Mouse (Mus musculus): ENCODE data around the gene Mmp15. TPM values are rescaled to one million over a fixed set of nuclear protein-coding genes. Genes with fewer than 3 reads are reported as not detected.

Mmp15 gene
- polyA plus RNA-seq, 1 experiment = 45.1 TPM

DNA sequence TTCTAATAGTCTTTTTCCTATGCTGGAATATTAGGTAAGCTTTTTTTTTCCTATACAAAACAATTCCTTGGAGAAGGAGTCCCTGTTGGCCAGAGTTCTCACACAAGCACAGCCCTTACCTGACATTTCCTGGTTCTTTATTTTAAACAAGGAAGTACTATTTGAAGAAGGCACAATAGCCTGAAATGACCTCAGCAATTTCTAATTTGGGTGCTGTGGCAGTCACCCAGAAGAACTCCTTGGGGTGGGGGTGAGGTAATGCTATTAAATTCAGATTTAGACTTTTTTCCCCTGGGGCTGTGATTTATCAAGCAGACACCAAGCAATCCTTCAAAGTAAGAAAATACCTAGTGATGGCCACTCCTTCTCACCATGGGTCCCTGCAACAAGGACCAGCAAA, 28.9 kb downstream of the Mmp15 start:
- Histone ChIP-seq H3K27me3 (ENCODE audit: control insufficient read depth, insufficient read depth, insufficient read length) (no peaks in the 10 kb centered on the region), H3K79me2 (ENCODE audit: control insufficient read depth, insufficient read depth) (no peaks in the 10 kb centered on the region), H3K4me3 (no peak overlapping the region), H3ac (ENCODE audit: control insufficient read depth, insufficient read length) (no peak overlapping the region), H3K36me3 (ENCODE audit: control insufficient read depth, insufficient read depth) (no peaks in the 10 kb centered on the region), H3K4me2 (ENCODE audit: low read depth) (no peak overlapping the region)
- TF ChIP-seq MYOG (IDR thresholded peaks at IDR 0.05; ENCODE audit: control insufficient read depth in 1 of 3, insufficient read depth in 1 of 3, insufficient read length in 2 of 3, low read depth in 2 of 3) = no peak
- TF ChIP-seq TCF12 (IDR thresholded peaks at IDR 0.05; ENCODE audit: insufficient read depth, poor library complexity, severe bottlenecking) = no peak
- TF ChIP-seq MYOD1 (IDR thresholded peaks at IDR 0.05; ENCODE audit: control insufficient read depth in 1 of 3, insufficient read length in 2 of 3, low read depth in 2 of 3) = no peak
- TF ChIP-seq SRF (IDR thresholded peaks at IDR 0.05; ENCODE audit: control insufficient read depth, insufficient read length, low read depth) = no peak
- TF ChIP-seq POLR2AphosphoS2 (IDR thresholded peaks at IDR 0.05; ENCODE audit: insufficient read length, low read depth) = no peak
- no peak for TF ChIP-seq E2F4 (IDR thresholded peaks at IDR 0.05; ENCODE audit: insufficient read depth)
- TF ChIP-seq USF1 (IDR thresholded peaks at IDR 0.05; ENCODE audit: low read depth) = no peak
- no peak for TF ChIP-seq POLR2A (IDR thresholded peaks at IDR 0.05; ENCODE audit: insufficient read length, low read depth)

DNA sequence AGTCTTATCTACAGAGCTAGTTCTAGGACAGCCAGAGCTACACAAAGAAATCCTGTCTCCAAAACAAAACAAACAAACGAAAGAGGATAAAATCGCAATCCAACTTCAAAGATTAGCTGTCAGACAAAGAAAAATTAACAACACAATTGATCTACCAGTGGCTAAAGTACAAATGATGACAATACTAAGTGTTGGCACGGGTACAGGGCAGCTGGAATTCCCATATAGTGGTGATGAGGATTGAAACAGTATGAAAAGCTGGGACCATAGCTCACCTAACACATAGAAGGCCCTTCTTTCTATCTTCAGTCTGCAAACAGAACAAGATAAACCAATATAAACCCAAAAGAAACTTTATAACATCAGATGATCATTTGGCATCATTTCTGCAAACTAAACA, 29.5 kb downstream of the Mmp15 start:
- no peak overlapping the region for H3K4me2 ChIP-seq (ENCODE audit: low read depth)
- H3K4me3 ChIP-seq = no peak overlapping the region
- TF ChIP-seq E2F4 (IDR thresholded peaks at IDR 0.05; ENCODE audit: insufficient read depth) (no peak), REST (IDR thresholded peaks at IDR 0.05; ENCODE audit: insufficient read depth, insufficient read length) (no peak), SRF (IDR thresholded peaks at IDR 0.05; ENCODE audit: control insufficient read depth, insufficient read length, low read depth) (no peak), MAX (IDR thresholded peaks at IDR 0.05; ENCODE audit: low read depth) (no peak), CEBPB (IDR thresholded peaks at IDR 0.05; ENCODE audit: insufficient read depth, poor library complexity, severe bottlenecking) (no peak), POLR2AphosphoS2 (IDR thresholded peaks at IDR 0.05; ENCODE audit: insufficient read length, low read depth) (no peak), POLR2A (IDR thresholded peaks at IDR 0.05; ENCODE audit: insufficient read length, low read depth) (no peak), TCF12 (IDR thresholded peaks at IDR 0.05; ENCODE audit: insufficient read depth, poor library complexity, severe bottlenecking) (no peak), MYOG (IDR thresholded peaks at IDR 0.05; ENCODE audit: control insufficient read depth in 1 of 3, insufficient read depth in 1 of 3, insufficient read length in 2 of 3, low read depth in 2 of 3) (no peak), MYOD1 (IDR thresholded peaks at IDR 0.05; ENCODE audit: control insufficient read depth in 1 of 3, insufficient read length in 2 of 3, low read depth in 2 of 3) (no peak), USF1 (IDR thresholded peaks at IDR 0.05; ENCODE audit: low read depth) (no peak), TCF3 (IDR thresholded peaks at IDR 0.05; ENCODE audit: insufficient read length, low read depth) (no peak)
- H3K36me3 ChIP-seq (ENCODE audit: control insufficient read depth, insufficient read depth) = no peaks in the 10 kb centered on the region
- H3K27me3 ChIP-seq (ENCODE audit: control insufficient read depth, insufficient read depth, insufficient read length) = no peaks in the 10 kb centered on the region
- no peaks in the 10 kb centered on the region for H3K79me2 ChIP-seq (ENCODE audit: control insufficient read depth, insufficient read depth)
- no peak overlapping the region for H3ac ChIP-seq (ENCODE audit: control insufficient read depth, insufficient read length)

GRCm38 (mm10) chr8:95384501-95384900, 32.4 kb downstream of the Mmp15 start:
- Histone ChIP-seq H3K4me3 (no peak overlapping the region), H3ac (ENCODE audit: control insufficient read depth, insufficient read length) (no peak overlapping the region), H3K36me3 (ENCODE audit: control insufficient read depth, insufficient read depth) (no peaks in the 10 kb centered on the region), H3K79me2 (ENCODE audit: control insufficient read depth, insufficient read depth) (no peaks in the 10 kb centered on the region), H3K27me3 (ENCODE audit: control insufficient read depth, insufficient read depth, insufficient read length) (no peaks in the 10 kb centered on the region), H3K4me2 (ENCODE audit: low read depth) (no peak overlapping the region)
- TF ChIP-seq REST (IDR thresholded peaks at IDR 0.05; ENCODE audit: insufficient read depth, insufficient read length) (no peak), POLR2A (IDR thresholded peaks at IDR 0.05; ENCODE audit: insufficient read length, low read depth) (no peak)

DNA sequence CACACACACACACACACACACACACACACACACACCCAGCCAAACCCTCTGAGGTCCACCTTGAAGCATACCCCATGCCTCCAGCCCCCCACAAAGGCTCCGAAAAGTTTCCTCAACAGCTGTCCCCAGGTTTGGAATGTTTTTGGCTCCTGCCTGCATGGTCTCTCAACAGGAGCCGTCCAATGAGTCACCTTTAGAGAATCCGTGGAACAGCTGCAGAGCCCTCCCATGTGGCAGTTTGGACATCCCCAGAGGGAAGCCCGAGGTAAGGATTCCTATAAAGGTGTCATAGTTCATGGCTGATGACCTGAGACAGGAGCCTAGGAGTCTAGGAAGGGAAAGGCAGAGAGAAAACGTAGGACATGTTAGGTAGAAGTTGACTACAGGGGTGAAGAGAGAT, 34.0 kb downstream of the Mmp15 start:
- Histone ChIP-seq H3K4me2 (ENCODE audit: low read depth) (no peak overlapping the region), H3K79me2 (ENCODE audit: control insufficient read depth, insufficient read depth) (no peaks in the 10 kb centered on the region), H3K36me3 (ENCODE audit: control insufficient read depth, insufficient read depth) (no peaks in the 10 kb centered on the region), H3ac (ENCODE audit: control insufficient read depth, insufficient read length) (no peak overlapping the region), H3K27me3 (ENCODE audit: control insufficient read depth, insufficient read depth, insufficient read length) (no peaks in the 10 kb centered on the region), H3K4me3 (no peak overlapping the region)
- TF ChIP-seq MYOG (IDR thresholded peaks at IDR 0.05; ENCODE audit: control insufficient read depth in 1 of 3, insufficient read depth in 1 of 3, insufficient read length in 2 of 3, low read depth in 2 of 3) (peak; percentile 23 to 90 (median 75)), TCF12 (IDR thresholded peaks at IDR 0.05; ENCODE audit: insufficient read depth, poor library complexity, severe bottlenecking) (peak; percentile 85), TCF3 (IDR thresholded peaks at IDR 0.05; ENCODE audit: insufficient read length, low read depth) (peak; percentile 10), MYOD1 (IDR thresholded peaks at IDR 0.05; ENCODE audit: control insufficient read depth in 1 of 3, insufficient read length in 2 of 3, low read depth in 2 of 3) (peak; percentile 77 to 87 (median 86)), REST (IDR thresholded peaks at IDR 0.05; ENCODE audit: insufficient read depth, insufficient read length) (no peak), POLR2A (IDR thresholded peaks at IDR 0.05; ENCODE audit: insufficient read length, low read depth) (no peak), E2F4 (IDR thresholded peaks at IDR 0.05; ENCODE audit: insufficient read depth) (no peak), USF1 (IDR thresholded peaks at IDR 0.05; ENCODE audit: low read depth) (peak; percentile 77), CEBPB (IDR thresholded peaks at IDR 0.05; ENCODE audit: insufficient read depth, poor library complexity, severe bottlenecking) (no peak)

- no peaks in the 10 kb centered on the region for H3K36me3 ChIP-seq (ENCODE audit: control insufficient read depth, insufficient read depth)
- H3ac ChIP-seq (ENCODE audit: control insufficient read depth, insufficient read length) = no peak overlapping the region
- H3K4me2 ChIP-seq (ENCODE audit: low read depth) = no peak overlapping the region
- no peaks in the 10 kb centered on the region for H3K27me3 ChIP-seq (ENCODE audit: control insufficient read depth, insufficient read depth, insufficient read length)
- no peak overlapping the region for H3K4me3 ChIP-seq
- no peaks in the 10 kb centered on the region for H3K79me2 ChIP-seq (ENCODE audit: control insufficient read depth, insufficient read depth)
- TF ChIP-seq MAX (IDR thresholded peaks at IDR 0.05; ENCODE audit: low read depth) = no peak
- TF ChIP-seq CEBPB (IDR thresholded peaks at IDR 0.05; ENCODE audit: insufficient read depth, poor library complexity, severe bottlenecking) = no peak
- no peak for TF ChIP-seq USF1 (IDR thresholded peaks at IDR 0.05; ENCODE audit: low read depth)
- no peak for TF ChIP-seq TCF12 (IDR thresholded peaks at IDR 0.05; ENCODE audit: insufficient read depth, poor library complexity, severe bottlenecking)
- no peak for TF ChIP-seq MYOD1 (IDR thresholded peaks at IDR 0.05; ENCODE audit: control insufficient read depth in 1 of 3, insufficient read length in 2 of 3, low read depth in 2 of 3)
- TF ChIP-seq E2F4 (IDR thresholded peaks at IDR 0.05; ENCODE audit: insufficient read depth) = no peak
- TF ChIP-seq SRF (IDR thresholded peaks at IDR 0.05; ENCODE audit: control insufficient read depth, insufficient read length, low read depth) = no peak
- TF ChIP-seq TCF3 (IDR thresholded peaks at IDR 0.05; ENCODE audit: insufficient read length, low read depth) = no peak
- TF ChIP-seq MYOG (IDR thresholded peaks at IDR 0.05; ENCODE audit: control insufficient read depth in 1 of 3, insufficient read depth in 1 of 3, insufficient read length in 2 of 3, low read depth in 2 of 3) = no peak
- no peak for TF ChIP-seq POLR2A (IDR thresholded peaks at IDR 0.05; ENCODE audit: insufficient read length, low read depth)
- TF ChIP-seq REST (IDR thresholded peaks at IDR 0.05; ENCODE audit: insufficient read depth, insufficient read length) = no peak
- TF ChIP-seq POLR2AphosphoS2 (IDR thresholded peaks at IDR 0.05; ENCODE audit: insufficient read length, low read depth) = no peak
These were observed 35.2 kb downstream of the Mmp15 start for GRCm38 (mm10) chr8:95387221-95387620.
